Comparison of ENCODE assay signal across 8 mouse cellular contexts in the genomic region with DNA sequence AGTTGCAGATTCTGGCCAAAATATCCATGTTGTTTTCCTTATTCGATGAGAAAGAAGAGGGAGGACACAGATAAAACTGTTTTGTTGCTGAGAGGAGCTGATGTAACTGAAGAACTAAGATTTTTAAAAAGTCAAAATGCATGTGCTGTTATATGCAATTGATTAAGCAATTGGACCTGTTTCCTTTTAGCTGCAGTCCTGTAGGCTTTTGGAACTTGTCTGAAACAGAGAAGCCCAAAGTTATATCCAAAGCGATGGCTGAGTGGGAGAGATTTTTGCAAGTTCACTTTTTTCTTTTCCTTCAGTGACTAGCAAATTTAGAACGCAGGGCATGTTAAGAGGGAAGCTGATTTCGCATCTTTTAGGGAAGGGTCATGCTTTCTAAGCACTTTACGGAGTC. TPM values are rescaled to one million over a fixed set of nuclear protein-coding genes. Genes with fewer than 3 reads are reported as not detected.
DNase-seq lines count a peak whose midpoint lies in the region; ATAC-seq and TF ChIP-seq lines count a peak whose summit lies in the region.

No protein-coding gene starts in this region.

- H3K4me1 ChIP-seq in cerebellum, adult 2 months (ENCODE audit: control insufficient read depth, insufficient read depth, low read length), result peaks cover 9% of the 10 kb centered on the region
- H3K4me1 ChIP-seq in lung, postnatal 0 days (ENCODE audit: insufficient read depth, low read depth, low read length), result peaks cover 11% of the 10 kb centered on the region; the same call in 1 of the 2 replicates
- peaks cover 35% of the 10 kb centered on the region for H3K4me1 ChIP-seq in limb, embryonic 12.5 days (replicated peaks)
- H3K4me1 ChIP-seq in stomach, embryonic 14.5 days (ENCODE audit: control insufficient read depth, insufficient read depth, low read length), result peaks cover 35% of the 10 kb centered on the region

- TF ChIP-seq POLR2A in cerebellum, adult 2 months (IDR thresholded peaks at IDR 0.05; ENCODE audit: borderline replicate concordance, insufficient read depth, low read length), result no peak

- TF ChIP-seq EP300 in lung, postnatal 0 days (IDR thresholded peaks at IDR 0.05), result 0 out of 2 replicates have a peak, but pooled peaks have one; percentile 6

- H3K4me2 ChIP-seq in lung, postnatal 0 days (replicated peaks; ENCODE audit: low read depth, low read length), result peak overlapping the region; percentile 67
- peak overlapping the region; percentile 83 for H3K4me2 ChIP-seq in limb, embryonic 12.5 days
- peak overlapping the region; percentile 53 for H3K4me2 ChIP-seq in stomach, embryonic 14.5 days (replicated peaks; ENCODE audit: low read depth, low read length)

- H3K4me3 ChIP-seq in cerebellum, adult 2 months (replicated peaks; ENCODE audit: insufficient read depth, low read depth, low read length), result peak overlapping the region; percentile 92
- H3K4me3 ChIP-seq in lung, postnatal 0 days (ENCODE audit: low read depth, low read length), result peak overlapping the region; percentile 86
- peak overlapping the region; percentile 89 for H3K4me3 ChIP-seq in limb, embryonic 12.5 days (replicated peaks)
- peak overlapping the region; percentile 88 for H3K4me3 ChIP-seq in stomach, embryonic 14.5 days (ENCODE audit: low read depth, low read length)

- WGBS in cerebellum, adult 2 months, result under 1% methylated on average over 5 of the region's 5 CpGs
- WGBS in lung, postnatal 0 days, result 5% methylated on average over 5 of the region's 5 CpGs
- 24% methylated on average over 5 of the region's 5 CpGs for WGBS in limb, embryonic 12.5 days
- 11% methylated on average over 5 of the region's 5 CpGs for WGBS in stomach, embryonic 14.5 days

- H3K9ac ChIP-seq in lung, postnatal 0 days (replicated peaks; ENCODE audit: low read depth), result peak overlapping the region; percentile 95; the same call in 1 of the 2 replicates
- peak overlapping the region; percentile 46 for H3K9ac ChIP-seq in limb, embryonic 12.5 days (replicated peaks)
- peak overlapping the region; percentile 98; the same call in 1 of the 2 replicates for H3K9ac ChIP-seq in stomach, embryonic 14.5 days (replicated peaks; ENCODE audit: low read depth, low read length)

- H3K9me3 ChIP-seq in lung, postnatal 0 days (ENCODE audit: low read length), result no peaks in the 10 kb centered on the region
- no peaks in the 10 kb centered on the region for H3K9me3 ChIP-seq in limb, embryonic 12.5 days
- H3K9me3 ChIP-seq in stomach, embryonic 14.5 days (ENCODE audit: control insufficient read depth, low read depth, low read length), result no peaks in the 10 kb centered on the region

- no peak for DNase-seq in cerebellum, adult 2 months
- DNase-seq in cerebellum, postnatal 25 days, result no peak
- peak; percentile 30 for DNase-seq in lung, postnatal 0 days (ENCODE audit: low spot score)
- no peak for DNase-seq in lung, postnatal 14 days
- no peak for DNase-seq in urinary bladder, postnatal 10 days (ENCODE audit: low spot score)
- DNase-seq in layer of hippocampus, adult 9-10 months (ENCODE audit: low spot score), result no peak

- H3K27ac ChIP-seq in cerebellum, adult 2 months (ENCODE audit: insufficient read depth, low read length), result no peak overlapping the region
- H3K27ac ChIP-seq in lung, postnatal 0 days (ENCODE audit: low read length), result no peak overlapping the region
- no peak overlapping the region for H3K27ac ChIP-seq in limb, embryonic 12.5 days
- H3K27ac ChIP-seq in stomach, embryonic 14.5 days (ENCODE audit: low read length), result no peak overlapping the region

- TF ChIP-seq CTCF in cerebellum, adult 2 months (IDR thresholded peaks at IDR 0.05; ENCODE audit: borderline replicate concordance, insufficient read depth, low read depth, low read length), result no peak
- no peak for TF ChIP-seq CTCF in lung, postnatal 0 days (IDR thresholded peaks at IDR 0.05)

- ATAC-seq in lung, postnatal 0 days, result no peak
- ATAC-seq in limb, embryonic 12.5 days (ENCODE audit: insufficient number of reproducible peaks, insufficient read depth, low FRiP score, low TSS enrichment, low read depth), result no peak
- no peak for ATAC-seq in stomach, embryonic 14.5 days (ENCODE audit: insufficient number of reproducible peaks, insufficient read depth, low FRiP score, low read depth)

- H3K27me3 ChIP-seq in cerebellum, adult 2 months (ENCODE audit: control insufficient read depth, insufficient read depth, low read length), result no peaks in the 10 kb centered on the region
- H3K27me3 ChIP-seq in lung, postnatal 0 days (replicated peaks; ENCODE audit: insufficient read depth, low read length), result no peaks in the 10 kb centered on the region
- H3K27me3 ChIP-seq in limb, embryonic 12.5 days, result no peaks in the 10 kb centered on the region
- H3K27me3 ChIP-seq in stomach, embryonic 14.5 days (ENCODE audit: control insufficient read depth, insufficient read depth, low read length), result no peaks in the 10 kb centered on the region

- no peaks in the 10 kb centered on the region for H3K36me3 ChIP-seq in lung, postnatal 0 days (ENCODE audit: insufficient read depth, low read length)
- no peaks in the 10 kb centered on the region for H3K36me3 ChIP-seq in limb, embryonic 12.5 days
- no peaks in the 10 kb centered on the region for H3K36me3 ChIP-seq in stomach, embryonic 14.5 days (ENCODE audit: control insufficient read depth, insufficient read depth, low read length)

RNA-seq across cellular contexts. Expression of gene Gsk3b, which starts 2.9 kb away (rescaled TPM):
- polyA plus RNA-seq in cerebellum, adult 2 months (2012; rRNA removed), result 46.3 and 48.7 TPM in 2 replicates
- polyA plus RNA-seq in lung, postnatal 0 days (2015; fragmentation: Nextera tagmentation; extraction: Ambion mirVana), result 43.0 and 51.0 TPM in 2 replicates
- polyA plus RNA-seq in limb, embryonic 12.5 days (2016; fragmentation: Nextera tagmentation; extraction: Ambion mirVana), result 65.6 and 68.6 TPM in 2 replicates
- polyA plus RNA-seq in stomach, embryonic 14.5 days (2014; fragmentation: Nextera tagmentation; extraction: Ambion mirVana), result 80.0 and 81.2 TPM in 2 replicates

Comparison
In these comparisons a context has a peak if more than half of its experiments do, and no peak if none do; other contexts are left out.
1. H3K9ac ChIP-seq: peak in every context shown above with its lines; median percentile 98 in stomach, embryonic 14.5 days; 95 in lung, postnatal 0 days; 46 in limb, embryonic 12.5 days.